Mouse (Mus musculus): Measurements from ENCODE around the gene Haghl. TPM values are rescaled to one million over a fixed set of nuclear protein-coding genes. Genes with fewer than 3 reads are reported as not detected.

Gene Haghl
- total RNA-seq (2021) = 100 to 1,000 TPM; 112 to 123 TPM
- long read RNA-seq, experiment 1, transcript Haghl-203 (8 exons, 1,128 nt) = minor isoform, 5 of 68 reads
- long read RNA-seq, experiment 1, transcript Haghl-201 (9 exons, 1,405 nt) = major isoform, 27 of 68 reads
- long read RNA-seq, experiment 1, transcript Haghl-211 (8 exons, 1,267 nt) = minor isoform, 6 of 68 reads
- long read RNA-seq, experiment 1, partial matches to known transcripts = 13 of 68 reads
- long read RNA-seq, experiment 1, other reads (novel, unspliced or antisense) = 14 of 68 reads
- long read RNA-seq, experiment 2, transcript Haghl-201 (9 exons, 1,405 nt) = major isoform, 31 of 75 reads
- long read RNA-seq, experiment 2, partial matches to known transcripts = 20 of 75 reads
- long read RNA-seq, experiment 2, other reads (novel, unspliced or antisense) = 14 of 75 reads

DNA sequence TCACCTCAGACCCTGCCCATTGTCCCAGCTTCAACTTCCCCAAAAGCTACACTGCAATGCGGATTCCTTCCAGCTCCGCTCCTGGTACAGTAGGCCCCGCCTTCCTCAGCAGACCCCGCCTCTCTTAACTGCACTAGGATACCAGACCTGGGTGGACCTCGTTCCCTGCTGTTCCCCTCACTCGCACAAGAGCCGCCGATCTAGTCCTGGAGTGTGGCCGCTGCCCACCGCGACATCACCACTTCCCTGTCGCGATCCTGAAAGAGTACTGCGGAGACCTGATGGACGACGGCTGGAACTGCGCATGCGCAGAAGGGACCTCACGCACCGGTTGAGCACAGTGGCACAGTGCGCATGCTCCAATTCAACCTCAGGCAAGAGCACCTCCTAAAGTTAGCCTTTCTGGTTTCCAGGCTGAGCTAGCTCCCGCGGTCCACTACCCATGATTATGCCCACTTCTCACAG is at the start of gene Haghl:
Haghl (minus strand) TSS at position 393 of the 465 bp plus-strand sequence.
- DNase-seq (ENCODE audit: extremely low spot score in 1 of 2, low spot score in 2 of 2) = peak; percentile 94 to 96
- TF ChIP-seq CTCF (IDR thresholded peaks at IDR 0.05) = no peak; the same call in 1 of the 2 replicates
- Histone ChIP-seq H3K4me3 (peak within 1 kb of the TSS; percentile 74), H3K27ac (peak within 1 kb of the TSS; percentile 94)
- intact Hi-C loops (cut with DNase I) = no loop called here

DNA sequence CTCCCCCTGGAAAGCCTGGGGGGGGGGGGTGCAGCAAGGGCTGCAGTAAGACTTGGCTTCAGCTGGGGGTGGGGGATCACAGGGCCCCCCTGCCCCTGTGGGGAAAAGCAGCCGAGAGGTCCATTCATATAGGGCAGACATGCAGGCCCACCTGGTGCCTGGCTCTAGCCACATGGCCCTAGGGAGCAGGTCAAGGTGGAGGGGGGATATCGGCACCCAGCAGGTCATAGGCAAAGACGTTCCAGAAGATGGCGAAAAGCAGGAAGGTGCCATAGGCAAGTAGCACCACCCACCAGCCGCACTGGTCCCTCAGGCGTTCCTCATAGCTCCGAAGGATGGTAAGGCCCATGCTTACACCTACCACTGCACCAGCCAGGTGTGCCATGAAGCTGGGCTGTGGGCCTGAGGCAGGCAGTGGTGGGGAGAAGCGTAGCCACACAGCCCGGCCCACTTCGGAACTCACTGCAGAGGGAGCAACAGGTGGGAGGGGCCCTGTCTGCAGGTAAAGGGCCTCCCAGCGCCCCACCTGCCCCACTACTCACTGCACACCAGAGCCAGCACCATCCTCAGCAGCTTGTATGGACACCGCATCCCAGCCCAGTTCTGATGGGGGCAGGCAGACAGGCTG is 49.2 kb upstream of the Haghl start:
- intact Hi-C loops (cut with DNase I) = no loop called here
- H3K27ac ChIP-seq = no peak overlapping the region; the same call in 1 of the 2 replicates

DNA sequence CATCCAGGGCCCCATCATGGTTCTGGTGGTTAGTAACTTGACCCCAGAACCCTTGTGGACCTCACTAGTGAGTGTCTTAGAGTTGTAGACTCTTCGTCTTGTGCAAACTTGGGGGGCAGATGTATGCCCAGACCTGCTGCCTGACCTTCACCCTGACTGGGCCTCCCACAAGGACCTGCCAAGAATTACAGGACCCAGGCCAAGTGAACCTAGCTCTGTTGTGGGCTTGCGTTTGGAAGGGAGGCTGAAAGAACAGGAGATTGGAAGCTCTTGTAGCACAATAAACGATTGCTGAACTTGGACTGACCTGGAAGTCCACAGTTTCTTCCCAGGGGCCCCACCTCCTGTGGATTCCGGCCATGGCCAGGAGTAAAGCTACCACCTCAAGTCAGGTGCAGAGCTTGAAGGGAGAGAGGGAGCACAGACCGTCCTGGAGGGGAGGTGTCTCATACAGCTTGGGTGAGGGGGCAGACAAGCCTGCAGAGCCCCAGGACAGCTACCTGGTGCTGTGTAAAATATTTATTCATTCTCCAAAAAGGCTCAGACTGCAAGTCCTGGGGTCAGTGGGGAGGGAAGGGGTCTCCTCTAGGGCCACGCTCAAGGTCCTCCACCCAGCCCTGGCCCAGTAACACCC is 48.6 kb upstream of the Haghl start:
- peak overlapping the region; percentile 72 for H3K4me3 ChIP-seq
- no peak for DNase-seq (ENCODE audit: extremely low spot score in 1 of 2, low spot score in 2 of 2)
- peak overlapping the region; percentile 99 for H3K27ac ChIP-seq
- TF ChIP-seq CTCF (IDR thresholded peaks at IDR 0.05) = no peak
- intact Hi-C loops (cut with DNase I) = no loop called here

More for the DNA sequence above, 49.2 kb upstream of the Haghl start:
- peak overlapping the region; percentile 72 for H3K4me3 ChIP-seq
- DNase-seq (ENCODE audit: extremely low spot score in 1 of 2, low spot score in 2 of 2) = no peak
- TF ChIP-seq CTCF (IDR thresholded peaks at IDR 0.05) = no peak

DNA sequence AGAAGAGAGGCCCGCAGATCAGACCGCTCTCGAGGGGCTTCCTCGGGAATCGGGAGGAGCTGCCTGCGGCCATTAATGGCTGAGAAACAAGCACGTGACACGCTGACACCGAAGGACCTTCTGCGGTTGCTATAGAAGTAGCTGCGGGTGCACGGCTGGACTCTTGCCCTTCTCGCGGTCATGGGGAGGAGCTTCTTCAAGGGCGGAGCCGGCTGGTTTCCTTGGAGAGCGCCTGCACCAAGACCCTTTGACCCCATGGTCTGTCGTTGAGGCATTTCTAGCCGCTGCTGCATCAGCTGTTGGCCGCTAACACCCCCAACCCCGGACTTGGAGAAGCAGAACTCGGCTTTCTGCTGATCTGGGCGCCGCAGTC is 47.8 kb upstream of the Haghl start, which contains the start of gene Stub1:
Stub1 (minus strand) TSS at position 114 of the 373 bp plus-strand sequence.
- peak; percentile 79 to 80 for DNase-seq (ENCODE audit: extremely low spot score in 1 of 2, low spot score in 2 of 2)
- H3K27ac ChIP-seq = peak within 1 kb of the TSS; percentile 99
- H3K4me3 ChIP-seq = peak within 1 kb of the TSS; percentile 72
- intact Hi-C loops (cut with DNase I) = no loop called here
- TF ChIP-seq CTCF (IDR thresholded peaks at IDR 0.05) = no peak

DNA sequence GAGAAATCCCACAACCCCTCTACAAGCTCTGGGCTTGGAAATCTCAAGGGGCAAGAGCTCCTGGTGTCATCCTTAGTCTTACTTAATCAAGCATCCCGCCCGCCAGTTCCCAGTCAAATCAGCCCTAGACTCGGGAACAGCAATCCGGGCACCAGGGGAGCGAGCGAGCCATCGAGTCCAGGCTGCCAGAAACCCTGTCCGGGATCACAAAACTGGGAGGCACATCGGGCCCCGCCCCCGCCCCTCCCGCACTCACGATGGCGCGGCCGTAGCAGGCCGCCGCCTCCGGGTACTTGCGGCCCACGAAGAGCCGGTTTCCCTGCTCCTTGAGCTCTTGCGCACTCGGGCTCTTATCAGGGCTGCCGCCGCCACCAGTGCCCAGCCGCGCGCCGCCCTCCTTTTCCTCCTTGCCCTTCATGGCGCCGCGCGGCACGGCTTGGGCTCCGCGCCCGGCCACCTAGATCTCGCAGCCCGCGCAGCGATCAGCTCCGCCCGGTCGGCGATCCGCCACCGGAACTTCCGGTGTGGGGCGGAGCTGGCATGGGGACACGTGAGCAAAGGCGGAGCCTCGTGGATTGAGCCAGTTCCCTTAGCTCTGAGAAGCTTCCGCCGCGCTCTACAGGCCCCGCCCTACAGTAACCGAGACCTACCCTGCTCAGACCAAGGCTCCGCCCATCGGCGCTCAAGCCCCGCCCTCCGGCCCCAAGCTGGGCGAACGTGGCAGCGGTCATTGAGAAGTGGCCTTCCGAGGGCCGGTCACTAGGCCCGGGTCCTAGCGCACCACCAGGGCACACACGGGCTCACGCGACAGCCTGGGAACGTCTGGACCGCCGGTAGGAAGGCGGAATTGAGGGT is 47.2 kb upstream of the Haghl start:
- peak; percentile 97 to 98 for DNase-seq (ENCODE audit: extremely low spot score in 1 of 2, low spot score in 2 of 2)
- peak overlapping the region; percentile 72 for H3K4me3 ChIP-seq
- intact Hi-C loops (cut with DNase I) = no loop called here
- TF ChIP-seq CTCF (IDR thresholded peaks at IDR 0.05) = no peak
- peak overlapping the region; percentile 99 for H3K27ac ChIP-seq

DNA sequence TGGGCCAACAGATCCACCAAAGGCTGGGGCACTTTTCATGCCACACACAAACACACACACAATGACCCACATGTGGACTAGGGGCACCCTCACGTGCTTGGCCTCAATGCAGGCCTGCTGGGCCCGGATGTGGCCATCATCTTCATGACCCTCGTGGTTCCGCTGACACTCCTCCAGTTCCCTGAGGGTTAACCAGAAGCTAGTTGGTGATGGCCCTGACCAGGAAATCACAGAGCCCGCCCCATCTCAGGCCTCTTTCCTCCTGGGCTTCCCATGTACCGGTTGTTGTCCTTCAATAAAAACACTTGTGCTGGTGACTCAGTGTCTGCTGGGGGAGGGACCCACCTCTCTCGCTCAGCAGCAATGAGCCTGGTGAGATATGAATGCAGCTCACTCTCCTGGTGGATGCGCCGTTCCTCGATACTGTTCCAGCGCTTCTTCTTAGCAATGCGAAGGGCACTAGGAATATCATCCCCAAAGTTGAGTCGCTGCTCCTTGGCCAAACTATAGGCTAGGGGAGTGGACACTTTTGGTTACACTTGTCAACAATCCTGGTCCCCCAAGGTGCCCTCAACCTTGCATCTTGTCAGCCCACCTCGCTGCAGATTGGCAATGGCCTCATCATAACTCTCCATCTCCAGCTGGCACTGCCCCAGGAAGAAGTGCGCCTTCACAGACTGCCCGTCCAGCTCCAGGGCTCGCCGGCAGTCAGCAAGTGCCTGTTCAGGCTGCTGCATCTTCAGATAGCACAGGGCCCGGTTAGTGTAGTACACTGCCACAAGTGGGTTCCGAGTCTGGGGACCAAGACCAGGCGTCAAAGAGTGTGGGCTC is 46.2 kb upstream of the Haghl start:
- peak overlapping the region; percentile 72 for H3K4me3 ChIP-seq
- no peak for DNase-seq (ENCODE audit: extremely low spot score in 1 of 2, low spot score in 2 of 2)
- peak overlapping the region; percentile 99 for H3K27ac ChIP-seq
- intact Hi-C loops (cut with DNase I) = no loop called here
- no peak for TF ChIP-seq CTCF (IDR thresholded peaks at IDR 0.05)

DNA sequence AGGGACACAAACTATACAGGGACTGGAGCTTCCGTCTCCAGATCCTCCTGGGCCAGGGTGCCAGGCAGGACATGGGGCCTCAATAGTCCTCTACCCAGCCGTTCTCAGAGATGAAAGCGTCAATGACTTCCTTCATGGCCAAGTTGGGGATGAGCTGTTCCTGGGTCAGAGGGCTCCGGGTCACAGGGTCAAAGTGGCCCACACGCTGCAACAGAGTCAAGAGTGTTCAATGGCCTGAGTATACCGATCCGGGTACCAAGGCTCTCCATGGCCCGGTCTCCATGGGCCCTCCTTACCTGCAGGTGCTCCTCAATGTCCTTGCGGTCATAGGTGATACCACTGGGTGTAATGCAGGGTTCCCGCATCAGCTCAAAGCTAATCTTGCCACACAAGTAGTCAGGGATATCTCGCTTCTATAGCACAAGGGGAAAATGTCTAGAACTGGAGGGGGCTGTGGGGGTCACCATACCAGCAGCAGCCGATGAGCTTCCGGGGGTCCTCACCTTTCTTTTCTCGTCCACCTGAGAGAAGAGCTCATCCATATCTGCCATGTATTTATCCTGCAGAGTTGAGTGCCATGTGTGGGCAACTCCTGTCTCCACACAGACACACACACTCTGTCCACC is 45.4 kb upstream of the Haghl start:
- intact Hi-C loops (cut with DNase I) = no loop called here

DNA sequence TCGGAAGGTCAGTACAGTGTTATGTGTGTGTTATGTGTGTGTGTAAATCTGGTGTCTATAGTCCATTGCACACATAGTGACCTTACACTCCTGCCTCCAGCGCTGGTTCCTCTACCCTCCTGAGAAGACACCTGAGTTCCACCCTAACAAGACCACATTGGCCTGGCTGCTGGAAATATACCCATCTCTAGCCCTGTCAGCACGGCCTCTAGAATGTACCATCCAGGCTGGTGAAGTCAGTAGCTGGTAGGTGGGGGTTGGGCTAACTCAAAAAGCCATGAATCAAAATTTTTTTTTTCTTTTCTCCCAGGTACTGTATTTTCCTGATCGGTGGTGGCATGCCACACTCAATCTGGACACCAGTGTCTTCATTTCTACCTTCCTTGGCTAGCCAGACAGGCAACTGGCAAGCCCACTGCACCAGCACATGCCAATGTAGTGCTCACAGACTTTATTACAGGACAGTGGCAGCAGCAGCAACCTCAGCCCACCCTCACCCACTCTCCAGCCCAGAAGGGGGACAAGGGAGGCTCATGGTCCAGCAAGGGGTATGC is 44.8 kb upstream of the Haghl start:
- Histone ChIP-seq H3K27ac (no peak overlapping the region), H3K4me3 (peak overlapping the region; percentile 67; the same call in 1 of the 2 replicates)
- intact Hi-C loops (cut with DNase I) = no loop called here
- DNase-seq (ENCODE audit: extremely low spot score in 1 of 2, low spot score in 2 of 2) = no peak
- TF ChIP-seq CTCF (IDR thresholded peaks at IDR 0.05) = no peak

More for the DNA sequence above, 45.4 kb upstream of the Haghl start:
- DNase-seq (ENCODE audit: extremely low spot score in 1 of 2, low spot score in 2 of 2) = no peak
- no peak overlapping the region for H3K27ac ChIP-seq
- TF ChIP-seq CTCF (IDR thresholded peaks at IDR 0.05) = no peak
- peak overlapping the region; percentile 72; the same call in 1 of the 2 replicates for H3K4me3 ChIP-seq

DNA sequence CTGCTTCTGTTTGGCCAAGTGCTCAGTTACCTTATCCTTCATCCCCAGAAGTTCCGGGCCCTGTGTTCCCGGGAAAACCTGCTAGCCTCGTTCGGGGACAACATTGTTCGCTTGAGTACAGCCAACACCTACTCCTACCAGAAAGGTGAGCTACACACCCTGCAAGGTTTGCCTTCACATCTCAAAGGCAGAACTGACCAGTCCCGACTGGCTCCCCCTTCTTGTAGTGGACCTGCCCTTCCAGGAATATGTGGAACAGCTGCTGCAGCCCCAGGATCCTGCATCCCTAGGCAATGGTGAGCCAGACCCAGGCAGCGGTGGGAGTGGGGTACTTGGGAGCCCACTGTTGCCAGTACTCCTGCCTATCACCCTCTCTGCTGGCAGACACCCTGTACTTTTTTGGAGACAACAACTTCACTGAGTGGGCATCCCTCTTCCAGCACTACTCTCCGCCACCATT is 44.1 kb upstream of the Haghl start:
- Histone ChIP-seq H3K27ac (peak overlapping the region; percentile 95), H3K4me3 (peak overlapping the region; percentile 67)
- no peak for TF ChIP-seq CTCF (IDR thresholded peaks at IDR 0.05)
- intact Hi-C loops (cut with DNase I) = no loop called here
- DNase-seq (ENCODE audit: extremely low spot score in 1 of 2, low spot score in 2 of 2) = no peak

All from left cerebral cortex, adult 2 months (tissue).